Mouse (Mus musculus): ENCODE measurements around the gene Dcps. TPM values are rescaled to one million over a fixed set of nuclear protein-coding genes. Genes with fewer than 3 reads are reported as not detected.
"Not testable (repeated sequence)": the region's sequence is repeated elsewhere in the genome, so short reads cannot be mapped to it uniquely, and the experiment has no call there.

Gene Dcps
- total RNA-seq, 2 experiments from 2014 or later = 34.9 to 35.8 TPM

DNA sequence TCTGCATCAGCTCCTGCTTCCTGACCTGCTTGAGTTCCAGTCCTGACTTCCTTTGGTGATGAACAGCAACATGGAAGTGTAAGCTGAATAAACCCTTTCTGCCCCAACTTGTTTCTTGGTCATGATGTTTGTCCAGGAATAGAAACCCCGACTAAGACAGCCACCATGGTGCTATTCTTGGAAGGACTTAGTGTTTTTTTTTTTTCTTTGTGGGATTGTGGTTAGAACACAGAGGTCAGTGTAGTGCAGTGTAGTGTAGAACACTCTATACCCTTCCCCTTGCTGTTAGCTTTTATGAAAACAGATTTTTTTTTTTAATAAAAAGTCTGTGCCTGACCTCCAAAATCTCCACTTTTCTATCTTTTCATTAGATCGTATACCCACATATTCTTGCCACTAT lies 7.0 kb upstream of the Dcps start:
- no peak for DNase-seq (ENCODE audit: low spot score in 2 of 2)

GRCm38 (mm10) chr9:35176124-35176659 lies 331 bp upstream of the Dcps start:
- DNase-seq (ENCODE audit: low spot score in 2 of 2) = no peak

GRCm38 (mm10) chr9:35173331-35173730 lies 2.5 kb downstream of the Dcps start:
- DNase-seq (ENCODE audit: low spot score in 2 of 2) = no peak

DNA sequence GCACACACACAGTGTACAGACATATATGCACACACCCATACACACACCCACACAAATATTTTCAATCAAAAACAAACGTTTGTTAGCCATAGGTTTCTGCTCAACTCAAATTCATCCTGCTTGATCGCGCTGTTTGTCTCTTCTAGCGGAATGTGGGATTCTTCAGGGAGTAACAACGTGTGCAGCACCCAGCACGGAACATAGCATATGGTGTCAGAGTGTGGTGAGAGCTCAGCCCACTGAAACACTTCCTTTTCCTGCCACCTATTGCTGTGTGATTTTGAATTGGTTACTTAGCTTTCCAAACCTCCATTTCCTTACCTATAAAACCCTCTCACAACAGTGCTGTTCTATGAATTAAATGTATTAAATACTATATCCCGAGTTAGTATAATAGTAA lies 5.8 kb downstream of the Dcps start:
- no peak for DNase-seq (ENCODE audit: low spot score in 2 of 2)

DNA sequence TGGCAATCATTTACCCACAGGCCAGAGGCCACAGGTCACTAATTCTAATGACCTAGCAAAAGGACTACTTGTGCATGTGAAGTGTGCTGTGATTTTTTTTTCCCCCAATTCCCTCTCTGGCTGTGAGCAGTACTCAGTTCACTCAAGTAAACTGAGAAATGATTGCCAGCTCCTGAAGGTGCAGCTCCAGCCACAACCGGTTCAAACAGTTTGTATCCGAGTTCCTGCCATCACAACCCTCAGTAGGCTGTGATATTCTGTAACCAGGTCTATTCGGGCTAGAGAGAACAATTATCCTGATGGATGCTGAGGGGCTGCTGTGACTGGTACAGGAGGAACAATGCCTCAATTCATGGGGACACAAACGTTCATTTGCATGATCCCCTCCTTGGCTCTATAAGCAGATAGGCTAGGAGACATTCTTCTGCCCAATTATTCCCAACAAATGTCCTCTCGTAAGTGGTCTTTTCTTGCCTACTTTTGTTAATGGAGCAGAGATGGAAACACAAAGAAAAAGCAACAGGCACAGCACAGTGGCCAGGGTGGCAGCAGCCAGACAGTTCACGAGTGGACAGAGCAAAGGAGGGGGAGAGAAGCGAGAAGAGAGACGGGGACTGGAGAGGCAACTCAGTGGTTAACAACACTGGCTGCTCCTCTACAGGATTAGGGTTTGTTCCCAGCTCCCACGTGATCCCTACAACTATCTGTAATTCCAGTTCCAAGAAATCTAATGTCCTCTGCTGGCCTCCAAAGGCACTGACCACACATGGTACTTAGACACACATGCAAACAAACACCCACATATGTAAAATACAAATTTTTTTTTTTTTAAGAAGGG lies 8.8 kb downstream of the Dcps start:
- DNase-seq (ENCODE audit: low spot score in 2 of 2) = no peak

- no peak for DNase-seq (ENCODE audit: low spot score in 2 of 2)
Measured at GRCm38 (mm10) chr9:35166144-35166797, 9.6 kb downstream of the Dcps start.

DNA sequence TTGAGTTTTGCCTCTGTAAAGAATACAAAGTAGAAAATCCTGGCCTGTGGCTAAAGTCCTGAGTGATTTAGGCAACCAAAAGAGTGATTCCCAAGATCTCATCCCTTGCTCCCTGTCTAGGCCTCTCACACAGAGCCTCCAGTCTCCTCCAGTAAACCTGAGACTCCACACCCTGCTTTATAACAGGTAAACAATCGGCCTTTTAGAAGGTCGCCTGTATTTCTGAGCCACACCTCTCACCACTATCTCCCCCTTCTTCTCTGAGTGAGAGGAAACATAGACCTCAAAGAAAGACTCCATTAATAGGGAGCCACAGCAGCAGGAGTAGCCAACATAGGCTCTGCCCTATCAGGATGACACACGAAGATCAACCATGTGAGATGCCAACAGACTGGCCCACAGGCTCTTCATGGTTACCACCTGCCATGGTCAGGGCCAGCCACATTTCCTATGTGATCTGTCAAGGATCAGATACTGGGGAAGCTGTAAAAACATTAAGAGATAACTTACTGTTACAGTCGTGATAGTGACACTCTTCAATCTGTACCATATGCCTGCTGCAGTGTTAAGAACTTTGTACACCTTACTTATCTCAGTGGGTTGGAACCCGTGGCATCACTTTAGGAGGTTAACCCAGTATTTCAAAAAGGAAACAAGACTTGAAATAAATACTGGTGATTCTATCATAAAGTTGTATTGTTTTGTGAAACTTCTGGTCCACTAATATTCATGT lies 11.6 kb downstream of the Dcps start:
- no peak for DNase-seq (ENCODE audit: low spot score in 2 of 2)

GRCm38 (mm10) chr9:35163011-35163690 lies 12.7 kb downstream of the Dcps start:
- DNase-seq (ENCODE audit: low spot score in 2 of 2) = no peak

DNA sequence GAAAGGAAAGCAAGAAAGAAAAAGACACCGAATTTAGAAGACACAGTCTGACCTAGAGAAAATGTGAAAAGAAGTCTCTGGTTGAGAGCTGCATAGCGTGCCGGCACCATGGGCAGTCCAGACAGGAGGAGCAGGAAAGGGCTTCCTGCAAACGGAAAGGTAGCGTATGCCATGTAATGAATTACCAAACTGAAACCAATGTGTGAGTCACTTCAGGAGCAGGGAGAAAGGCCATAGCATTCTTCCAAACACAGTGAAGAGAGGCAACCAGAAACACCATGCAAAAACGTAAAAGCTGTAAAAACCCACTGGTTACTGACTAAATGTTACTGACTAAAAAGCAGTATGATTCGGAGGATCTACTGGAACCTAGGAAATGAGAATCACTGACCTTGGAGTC lies 14.1 kb downstream of the Dcps start:
- no peak for DNase-seq (ENCODE audit: low spot score in 2 of 2)

- no peak for DNase-seq (ENCODE audit: low spot score in 2 of 2)
Measured at GRCm38 (mm10) chr9:35160662-35161061, 15.2 kb downstream of the Dcps start.

DNA sequence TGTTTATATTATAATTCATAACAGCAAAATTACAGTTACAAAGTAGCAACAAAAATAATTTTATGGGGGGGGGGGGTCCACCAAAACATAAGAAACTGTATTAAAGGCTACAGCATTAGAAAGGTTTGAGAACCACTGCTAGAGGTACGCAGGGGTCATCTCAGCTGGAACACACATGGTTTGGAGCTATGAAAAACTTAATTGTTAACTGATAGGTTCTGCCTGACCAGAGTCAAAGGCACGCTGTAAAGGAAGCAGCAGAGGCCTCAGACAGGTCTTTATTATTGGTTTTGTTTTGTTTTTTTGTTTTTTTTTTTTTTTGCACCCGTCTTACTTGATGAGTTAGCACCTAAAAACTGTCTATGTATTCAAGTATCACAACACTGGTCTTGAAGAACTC lies 17.4 kb downstream of the Dcps start:
- DNase-seq (ENCODE audit: low spot score in 2 of 2) = no peak

GRCm38 (mm10) chr9:35156862-35157261 lies 19.0 kb downstream of the Dcps start:
- no peak for DNase-seq (ENCODE audit: low spot score in 2 of 2)

GRCm38 (mm10) chr9:35156002-35156710 lies 19.7 kb downstream of the Dcps start:
- no peak for DNase-seq (ENCODE audit: low spot score in 2 of 2)

- DNase-seq (ENCODE audit: low spot score in 2 of 2) = no peak
Measured at GRCm38 (mm10) chr9:35152923-35153322, 22.9 kb downstream of the Dcps start.

DNA sequence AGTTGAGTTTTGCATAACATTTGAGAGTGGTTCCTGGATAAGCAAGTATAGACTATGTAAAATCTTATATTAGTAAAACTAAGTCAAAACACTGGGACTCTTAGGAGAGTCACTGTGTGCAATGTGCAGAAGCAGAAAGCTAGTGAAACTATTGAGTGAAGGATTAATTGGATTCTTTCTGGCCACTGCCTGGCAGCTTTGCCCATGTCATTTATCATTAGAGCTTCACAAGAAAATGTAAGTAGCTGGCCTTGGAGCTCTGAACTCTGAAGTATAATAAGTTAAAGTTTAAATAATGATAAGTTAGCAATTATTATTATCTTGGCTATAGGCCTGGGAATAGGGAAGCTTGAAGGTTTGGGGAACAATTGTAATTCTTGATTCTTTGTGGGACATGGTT lies 27.0 kb downstream of the Dcps start:
- not testable (repeated sequence) for DNase-seq (ENCODE audit: low spot score in 2 of 2)

- DNase-seq (ENCODE audit: low spot score in 2 of 2) = not testable (repeated sequence)
Measured at GRCm38 (mm10) chr9:35147261-35147660, 28.6 kb downstream of the Dcps start.

GRCm38 (mm10) chr9:35145829-35146228 lies 30.0 kb downstream of the Dcps start:
- no peak for DNase-seq (ENCODE audit: low spot score in 2 of 2)

DNA sequence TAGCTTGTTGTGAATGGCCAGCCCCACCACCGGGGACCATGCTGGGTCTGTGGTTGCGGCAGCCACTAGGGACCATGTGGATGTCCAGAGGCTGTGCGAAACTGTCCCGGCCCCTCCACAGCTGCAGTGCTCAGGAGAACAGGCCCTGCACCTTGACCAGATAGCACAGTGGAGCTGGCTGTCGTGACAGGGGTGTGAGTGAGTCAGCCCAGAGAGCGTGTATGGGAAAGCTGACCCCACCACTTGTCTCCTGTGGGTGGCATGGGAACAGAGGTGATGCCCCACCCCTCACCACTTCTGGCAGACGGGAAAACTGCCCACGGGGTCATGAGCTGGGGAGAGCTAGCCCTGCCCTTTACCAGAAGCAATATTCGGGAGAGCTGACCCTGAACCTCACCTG lies 30.7 kb downstream of the Dcps start:
- DNase-seq (ENCODE audit: low spot score in 2 of 2) = no peak

GRCm38 (mm10) chr9:35142221-35142620 lies 33.6 kb downstream of the Dcps start:
- no peak for DNase-seq (ENCODE audit: low spot score in 2 of 2)

DNA sequence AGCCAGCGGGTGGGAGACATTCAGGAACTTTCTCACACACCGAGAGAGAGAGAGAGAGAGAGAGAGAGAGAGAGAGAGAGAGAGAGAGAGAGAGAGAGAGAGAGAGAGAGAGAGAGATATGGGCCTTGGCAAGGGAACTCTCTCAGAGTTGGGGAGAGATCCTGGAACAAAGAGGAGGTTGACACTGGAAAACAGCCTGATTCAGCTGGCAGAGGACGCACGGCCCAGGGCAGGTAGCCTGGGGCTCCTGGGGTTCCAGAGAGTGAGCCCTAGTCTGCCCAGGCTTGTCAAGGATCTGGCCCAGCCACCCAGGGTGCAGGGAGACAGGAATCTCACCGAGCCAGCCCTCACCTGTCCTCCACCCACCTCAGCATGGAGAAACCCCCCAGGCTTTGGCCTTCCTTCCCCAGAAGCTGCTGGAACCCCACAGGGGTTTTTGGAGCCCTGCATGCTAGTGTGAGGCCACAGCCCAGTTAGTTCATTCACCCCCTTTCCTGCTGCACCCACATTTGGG lies 36.6 kb downstream of the Dcps start:
- no peak for DNase-seq (ENCODE audit: low spot score in 2 of 2)
